Mouse (Mus musculus): Measurements from ENCODE around the gene Prg3.

The Prg3 gene

DNA sequence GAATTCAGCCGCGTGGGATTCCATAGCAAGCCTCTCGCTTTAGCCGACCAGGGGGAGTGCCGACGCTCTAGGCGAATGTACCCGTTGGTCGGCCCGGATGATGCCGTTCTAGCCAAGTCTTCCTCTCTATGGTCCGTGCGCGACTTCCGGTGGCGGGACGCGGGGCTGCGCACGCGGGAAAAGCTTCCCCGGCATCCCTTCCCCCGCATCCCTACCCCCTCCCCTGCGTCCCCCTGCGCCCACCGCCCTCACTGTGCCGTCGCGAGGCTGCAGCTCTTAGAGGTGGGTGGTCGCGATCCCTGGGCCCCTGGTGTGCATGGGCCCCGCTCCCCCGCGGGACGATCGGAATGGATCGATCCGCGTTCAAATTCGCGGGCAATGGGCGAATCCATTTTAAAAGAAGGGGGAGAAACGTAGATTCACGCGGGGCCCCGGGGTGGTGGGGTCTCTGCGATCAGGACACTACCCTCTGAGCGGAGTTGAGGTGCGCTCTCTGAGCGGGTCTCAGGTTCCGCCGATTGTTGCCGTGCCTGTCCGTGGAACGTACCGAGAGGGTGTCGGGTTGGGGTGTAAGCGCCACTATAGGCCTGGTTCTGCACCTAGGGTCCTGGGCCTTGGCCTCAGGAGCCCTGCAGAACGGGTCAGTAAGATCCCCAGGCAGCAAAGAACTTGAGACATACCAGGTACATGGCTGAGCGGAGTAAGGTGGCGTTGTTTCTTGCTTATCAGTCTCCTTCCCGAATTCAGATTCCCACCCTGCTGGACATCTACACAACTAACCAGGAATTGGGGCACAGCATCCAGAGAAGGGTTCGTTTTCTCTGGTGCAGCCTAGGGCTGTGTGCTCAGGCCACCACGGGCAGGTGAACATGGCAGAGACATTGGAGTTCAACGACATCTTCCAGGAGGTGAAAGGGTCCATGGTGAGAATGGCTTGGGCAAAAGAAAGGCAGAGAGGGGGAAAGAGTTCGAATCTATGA lies 49.3 kb downstream of the Prg3 start, which contains the start of the genes Ssrp1 and P2rx3:
Ssrp1 (plus strand) TSS at position 188 of the 980 bp plus-strand sequence.
P2rx3 (minus strand) TSS at position 416 of the 980 bp plus-strand sequence.
- in situ Hi-C loops (cut with MboI, MseI), result loop anchor here (5.0 to 25.0 kb wide), 2 partner anchors 200 to 1400 kb away; partner anchors contain the start of genes Slc43a1 and Zc3h15

DNA sequence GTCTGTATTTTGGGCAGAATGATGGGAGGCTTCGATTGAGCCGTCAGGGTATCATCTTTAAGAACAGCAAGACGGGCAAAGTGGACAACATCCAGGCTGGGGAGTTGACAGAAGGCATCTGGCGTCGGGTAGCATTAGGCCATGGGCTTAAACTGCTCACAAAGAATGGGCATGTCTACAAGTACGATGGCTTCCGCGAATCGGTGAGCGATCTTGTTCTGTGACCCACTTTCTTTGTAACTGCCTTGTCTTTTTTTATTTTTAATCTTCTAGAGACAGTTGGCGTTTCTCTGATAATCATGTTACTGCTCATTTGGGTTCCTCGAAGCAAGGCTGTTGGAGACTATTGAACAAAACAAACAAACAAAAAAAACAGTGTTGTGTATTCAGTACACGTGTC lies 50.3 kb downstream of the Prg3 start:
- in situ Hi-C loops (cut with MboI, MseI), result loop anchor here (5.0 to 25.0 kb wide), 2 partner anchors 201 to 1401 kb away; partner anchors contain the start of genes Slc43a1 and Zc3h15

Data from T-helper 2 cell (primary cell).